Mouse (Mus musculus): Measurements from ENCODE around the gene Gm11492. TPM values are rescaled to one million over a fixed set of nuclear protein-coding genes. Genes with fewer than 3 reads are reported as not detected.

Gm11492 gene
- total and polyA plus RNA-seq, 3 experiments, result not detected

- no peak for DNase-seq (ENCODE audit: low read depth, low spot score)
- no peak for TF ChIP-seq RAD21 (IDR thresholded peaks at IDR 0.05; ENCODE audit: low read depth, low read length)
- TF ChIP-seq MAX (IDR thresholded peaks at IDR 0.05; ENCODE audit: low read length), result no peak
- no peak for TF ChIP-seq UBTF (IDR thresholded peaks at IDR 0.05; ENCODE audit: borderline replicate concordance, insufficient read depth, low read depth, low read length)
- no peak for TF ChIP-seq USF1 (IDR thresholded peaks at IDR 0.05; ENCODE audit: low read depth, low read length)
- no peak for TF ChIP-seq ZC3H11A (IDR thresholded peaks at IDR 0.05; ENCODE audit: low read depth, low read length)
- TF ChIP-seq MYC (IDR thresholded peaks at IDR 0.05; ENCODE audit: low read depth, low read length), result no peak
- TF ChIP-seq GABPA (IDR thresholded peaks at IDR 0.05; ENCODE audit: low read depth, low read length), result no peak
- TF ChIP-seq POLR2AphosphoS5 (IDR thresholded peaks at IDR 0.05; ENCODE audit: borderline replicate concordance, low read depth, low read length), result no peak
- TF ChIP-seq GATA1 (IDR thresholded peaks at IDR 0.05; ENCODE audit: low read depth, low read length), result no peak
- TF ChIP-seq POLR2AphosphoS2 (IDR thresholded peaks at IDR 0.05; ENCODE audit: low read length), result no peak
- TF ChIP-seq HCFC1 (IDR thresholded peaks at IDR 0.05; ENCODE audit: low read depth, low read length), result no peak
- peak overlapping the region; percentile 58 to 79; a peak in 3 of 4 replicates for H3K4me3 ChIP-seq (ENCODE audit: control insufficient read depth in 1 of 2, insufficient read depth in 1 of 2, low read depth in 2 of 2, low read length in 2 of 2)
- no peaks in the 10 kb centered on the region for H3K79me2 ChIP-seq (ENCODE audit: control insufficient read depth, insufficient read depth, low read length, poor library complexity)
- no peaks in the 10 kb centered on the region for H3K9me3 ChIP-seq (replicated peaks; ENCODE audit: insufficient read depth, low read length)
- peaks cover 5% of the 10 kb centered on the region in 2 experiments for H3K27me3 ChIP-seq (ENCODE audit: control insufficient read depth in 1 of 2, insufficient read depth in 2 of 2, low read length in 2 of 2)
- no peak overlapping the region for H3K9ac ChIP-seq (ENCODE audit: control insufficient read depth, low read depth, low read length, poor library complexity, severe bottlenecking)
- H3K4me1 ChIP-seq (ENCODE audit: control insufficient read depth in 1 of 2, insufficient read depth in 2 of 2, low read length in 2 of 2), result peaks cover 2 to 15% of the 10 kb centered on the region in 2 experiments; a peak in 3 of 4 replicates
- H3K27ac ChIP-seq (ENCODE audit: control insufficient read depth, low read depth, low read length), result no peak overlapping the region
- H3K36me3 ChIP-seq (ENCODE audit: control insufficient read depth in 1 of 2, insufficient read depth in 2 of 2, low read length in 2 of 2), result peaks cover 0 to 2% of the 10 kb centered on the region in 2 experiments; a peak in 1 of 4 replicates
Measured at GRCm38 (mm10) chr11:87577601-87578248, 11.3 kb downstream of the Gm11492 start.

- peak; percentile 78 for DNase-seq (ENCODE audit: low read depth, low spot score)
- H3K79me2 ChIP-seq (ENCODE audit: control insufficient read depth, insufficient read depth, low read length, poor library complexity), result no peaks in the 10 kb centered on the region
- H3K4me1 ChIP-seq (ENCODE audit: control insufficient read depth in 1 of 2, insufficient read depth in 2 of 2, low read length in 2 of 2), result peaks cover 2 to 15% of the 10 kb centered on the region in 2 experiments; a peak in 3 of 4 replicates
- peak overlapping the region; percentile 58 to 79 for H3K4me3 ChIP-seq (ENCODE audit: control insufficient read depth in 1 of 2, insufficient read depth in 1 of 2, low read depth in 2 of 2, low read length in 2 of 2)
- no peaks in the 10 kb centered on the region for H3K9me3 ChIP-seq (replicated peaks; ENCODE audit: insufficient read depth, low read length)
- TF ChIP-seq NRF1 (IDR thresholded peaks at IDR 0.05; ENCODE audit: insufficient read depth, low read depth, low read length, poor library complexity, severe bottlenecking), result 0 out of 2 replicates have a peak, but pooled peaks have one; percentile 20
- TF ChIP-seq MXI1 (IDR thresholded peaks at IDR 0.05; ENCODE audit: low read depth, low read length), result 0 out of 2 replicates have a peak, but pooled peaks have one; percentile 32
- peak; percentile 80 for TF ChIP-seq ZNF384 (IDR thresholded peaks at IDR 0.05; ENCODE audit: low read depth, low read length)
- TF ChIP-seq SIN3A (IDR thresholded peaks at IDR 0.05; ENCODE audit: low read length), result peak; percentile 12; the same call in 1 of the 2 replicates
- no peak for TF ChIP-seq POLR2AphosphoS5 (IDR thresholded peaks at IDR 0.05; ENCODE audit: borderline replicate concordance, low read depth, low read length)
- no peak for TF ChIP-seq CTCF (IDR thresholded peaks at IDR 0.05 in 2 of 3, conservative IDR thresholded peaks at IDR 0.05 in 1 of 3; ENCODE audit: control insufficient read depth in 1 of 3, insufficient read depth in 1 of 3, low read depth in 2 of 3, low read length in 3 of 3, poor library complexity in 1 of 3, severe bottlenecking in 1 of 3)
- peak; percentile 19; the same call in 1 of the 2 replicates for TF ChIP-seq MAZ (IDR thresholded peaks at IDR 0.05; ENCODE audit: low read depth, low read length)
- TF ChIP-seq NELFE (IDR thresholded peaks at IDR 0.05; ENCODE audit: low read depth, low read length), result 0 out of 2 replicates have a peak, but pooled peaks have one; percentile 16
- 0 out of 2 replicates have a peak, but pooled peaks have one; percentile 4 for TF ChIP-seq RCOR1 (IDR thresholded peaks at IDR 0.05; ENCODE audit: low read depth, low read length)
- no peak for TF ChIP-seq TAL1 (IDR thresholded peaks at IDR 0.05; ENCODE audit: low read length)
- H3K9ac ChIP-seq (ENCODE audit: control insufficient read depth, low read depth, low read length, poor library complexity, severe bottlenecking), result peak overlapping the region; percentile 48
- peaks cover 3 to 4% of the 10 kb centered on the region in 2 experiments; a peak in 3 of 4 replicates for H3K27me3 ChIP-seq (ENCODE audit: control insufficient read depth in 1 of 2, insufficient read depth in 2 of 2, low read length in 2 of 2)
- H3K27ac ChIP-seq (ENCODE audit: control insufficient read depth, low read depth, low read length), result no peak overlapping the region
- H3K36me3 ChIP-seq (ENCODE audit: control insufficient read depth in 1 of 2, insufficient read depth in 2 of 2, low read length in 2 of 2), result peaks cover 0 to 2% of the 10 kb centered on the region in 2 experiments; a peak in 1 of 4 replicates
Measured at GRCm38 (mm10) chr11:87578249-87578962, 12.0 kb downstream of the Gm11492 start.

Measured in MEL (cell line).